Mouse (Mus musculus): ENCODE results near the gene Ugt1a10.

DNA sequence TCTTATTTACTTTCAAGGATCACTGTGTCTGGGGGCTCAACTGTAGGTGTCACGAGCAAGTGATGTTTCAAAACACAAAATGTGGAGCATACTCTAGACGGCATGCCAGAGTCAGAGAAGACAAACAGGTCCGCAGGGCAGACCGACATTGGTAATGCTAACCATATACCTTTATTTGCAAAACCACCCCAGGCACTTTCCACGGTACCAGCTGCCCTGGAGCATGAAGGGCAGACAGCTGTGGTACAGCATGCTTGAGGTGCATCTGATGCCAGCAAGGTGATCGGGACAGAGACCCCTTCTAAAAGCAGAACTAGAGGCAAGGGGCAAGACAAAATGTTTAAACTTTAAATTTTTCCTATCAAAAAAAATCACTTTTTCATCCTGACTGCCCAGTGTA, 207.8 kb downstream of the Ugt1a10 start:
- TF ChIP-seq EP300 (IDR thresholded peaks at IDR 0.05; ENCODE audit: low read depth) (no peak), CTCF (IDR thresholded peaks at IDR 0.05; ENCODE audit: low read depth) (no peak)
